Mouse (Mus musculus) hindbrain, embryonic 16.5 days (tissue): ENCODE results near the gene Krtap15. TPM values are rescaled to one million over a fixed set of nuclear protein-coding genes. Genes with fewer than 3 reads are reported as not detected.

Experiments
- ATAC-seq: fragments of 200-750 bp; cut with Nextera tagmentation; 2 replicates; pipeline ENCODE4 v1.8.0; 2017; ENCODE audit warnings: moderate TSS enrichment, moderate library complexity
- H3K27ac ChIP-seq: fragments of 300-500 bp; sonication (generic); 2 replicates; pipeline ENCODE4 v1.5.1; 2014; ENCODE audit warnings: low read depth, mild to moderate bottlenecking, control low read depth, low read length, moderate library complexity
- H3K27me3 ChIP-seq: fragments of 300-500 bp; sonication (generic); replicated peaks from 2 replicates; pipeline ENCODE4 v1.6.1; 2014; ENCODE audit warnings: low read length; ENCODE audit not compliant: control insufficient read depth, insufficient read depth
- H3K36me3 ChIP-seq: fragments of 300-500 bp; sonication (generic); 2 replicates; pipeline ENCODE4 v1.6.1; 2014; ENCODE audit warnings: mild to moderate bottlenecking, low read length, moderate library complexity, mixed read lengths; ENCODE audit not compliant: control insufficient read depth, insufficient read depth
- H3K4me1 ChIP-seq: fragments of 300-500 bp; sonication (generic); 2 replicates; pipeline ENCODE4 v1.6.1; 2014; ENCODE audit warnings: low read depth, low read length; ENCODE audit not compliant: control insufficient read depth, insufficient read depth
- H3K4me2 ChIP-seq: fragments of 300-500 bp; sonication (generic); 2 replicates; pipeline ENCODE4 v1.6.1; 2014; ENCODE audit warnings: mild to moderate bottlenecking, low read length, control low read depth, moderate library complexity
- H3K4me3 ChIP-seq: fragments of 300-500 bp; sonication (generic); 2 replicates; pipeline ENCODE4 v1.5.1; 2014; ENCODE audit warnings: mild to moderate bottlenecking, low read length, control low read depth, moderate library complexity
- H3K9ac ChIP-seq: fragments of 300-500 bp; sonication (generic); 2 replicates; pipeline ENCODE4 v1.6.1; 2014; ENCODE audit warnings: low read depth, mild to moderate bottlenecking, control low read depth, low read length, moderate library complexity
- H3K9me3 ChIP-seq: fragments of 300-500 bp; sonication (generic); 2 replicates; pipeline ENCODE4 v1.6.1; 2014; ENCODE audit warnings: mild to moderate bottlenecking, low read length, moderate library complexity; ENCODE audit not compliant: control insufficient read depth
- WGBS: fragments of 180-500 bp; shearing (Covaris S2); extraction: QIAGEN DNeasy Blood & Tissue Kit; methylation state at CpG from one replicate; pipeline ENCODE4 v1.1.7; 2014; 5-methylcytosine and 5-hydroxymethylcytosine counted together
- polyA plus RNA-seq: library from polyadenylated mRNA; unstranded; fragments of >200 nt; fragmentation: Nextera tagmentation; extraction: Ambion mirVana; gene quantifications from 2 replicates; pipeline ENCODE4 v1.2.1, GENCODE M21; 2015

The Krtap15 gene
- 0.25 TPM in 1 of 2 replicates, not detected in the other for polyA plus RNA-seq

DNA sequence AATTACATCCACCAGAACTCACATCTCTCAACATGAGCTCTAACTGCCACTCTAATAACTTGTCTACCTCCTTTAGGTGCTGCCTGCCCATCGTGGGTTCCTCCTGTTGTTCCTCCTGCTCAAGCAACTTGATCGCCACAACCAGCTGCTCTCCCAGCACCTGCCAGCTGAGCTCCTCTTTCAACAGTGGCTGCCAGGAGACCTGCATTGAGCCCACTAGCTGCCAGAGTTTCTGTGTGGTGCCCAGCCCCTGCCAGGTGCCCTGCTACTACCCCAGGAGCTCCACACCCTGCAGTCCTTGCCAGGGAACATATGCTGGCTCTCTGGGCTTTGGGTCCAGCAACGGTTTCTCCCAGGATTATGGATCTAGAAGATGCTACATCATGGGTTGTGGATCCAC, at the start of gene Krtap15:
Gene Krtap15 (plus strand): TSS at position 150 of the 400 bp plus-strand sequence.
- no peaks in the 10 kb centered on the region for H3K9me3 ChIP-seq
- ATAC-seq, result no peak

DNA sequence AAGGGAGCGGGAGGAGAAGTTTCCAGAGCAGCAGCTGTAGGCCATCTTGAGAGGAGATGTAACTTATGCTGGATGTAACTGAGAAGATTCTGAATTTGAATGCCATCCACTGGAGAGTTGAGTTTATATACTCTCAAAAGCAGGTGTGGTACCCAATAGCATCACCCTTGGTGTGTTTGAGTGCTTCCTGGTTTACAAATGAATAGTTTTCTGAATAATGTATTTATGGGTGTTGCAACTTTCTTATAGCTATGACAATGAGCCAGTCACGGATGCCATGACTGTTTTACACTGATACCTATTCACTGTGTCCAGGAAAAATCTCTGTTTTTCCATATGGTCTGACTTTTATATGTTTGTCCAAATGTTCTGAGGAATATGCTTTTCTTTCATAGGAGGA, 45.9 kb upstream of the Krtap15 start, which contains the start of gene 2310057N15Rik:
Gene 2310057N15Rik (minus strand): TSS at position 101 of the 400 bp plus-strand sequence.
- H3K9ac ChIP-seq, result no peak within 1 kb of the TSS
- no peak within 1 kb of the TSS for H3K4me3 ChIP-seq
- H3K36me3 ChIP-seq, result no peaks in the 10 kb centered on the region
- no peaks in the 10 kb centered on the region for H3K9me3 ChIP-seq
- H3K4me2 ChIP-seq, result no peak within 1 kb of the TSS
- no peaks in the 10 kb centered on the region for H3K4me1 ChIP-seq
- H3K27me3 ChIP-seq, result no peaks in the 10 kb centered on the region
- ATAC-seq, result no peak
- 86% methylated on average over 2 of the region's 2 CpGs for WGBS
- no peak within 1 kb of the TSS for H3K27ac ChIP-seq

More for the DNA sequence above, at the start of gene Krtap15:
- WGBS, result 73% methylated on average over 3 of the region's 3 CpGs
- no peak within 1 kb of the TSS for H3K9ac ChIP-seq
- no peaks in the 10 kb centered on the region for H3K27me3 ChIP-seq
- no peaks in the 10 kb centered on the region for H3K4me1 ChIP-seq
- H3K4me3 ChIP-seq, result no peak within 1 kb of the TSS
- H3K4me2 ChIP-seq, result no peak within 1 kb of the TSS
- H3K36me3 ChIP-seq, result no peaks in the 10 kb centered on the region
- no peak within 1 kb of the TSS for H3K27ac ChIP-seq

DNA sequence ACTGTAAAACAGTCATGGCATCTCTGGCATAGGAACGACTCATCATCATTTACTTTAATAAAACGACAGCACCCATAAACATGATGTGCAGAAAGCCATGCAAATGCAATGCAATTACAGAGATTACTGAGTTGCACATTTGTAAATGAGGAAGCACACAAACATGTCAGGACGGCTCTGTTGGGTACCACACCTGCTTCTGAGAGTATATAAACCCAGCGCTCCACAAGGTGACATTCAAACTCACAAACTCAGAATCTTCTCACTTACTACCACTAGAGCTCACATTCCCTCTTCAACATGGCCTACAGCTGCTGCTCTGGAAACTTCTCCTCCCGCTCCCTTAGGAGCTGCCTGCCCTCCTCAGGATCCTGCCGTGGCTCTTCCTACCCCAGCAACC, 42.4 kb upstream of the Krtap15 start, which contains the start of gene Gm5965:
Gene Gm5965 (plus strand): TSS at position 301 of the 400 bp plus-strand sequence.
- Histone ChIP-seq H3K27me3 (no peaks in the 10 kb centered on the region), H3K27ac (no peak within 1 kb of the TSS), H3K36me3 (no peaks in the 10 kb centered on the region), H3K9ac (no peak within 1 kb of the TSS), H3K4me1 (no peaks in the 10 kb centered on the region), H3K4me2 (no peak within 1 kb of the TSS), H3K9me3 (no peaks in the 10 kb centered on the region), H3K4me3 (no peak within 1 kb of the TSS)
- ATAC-seq, result no peak
- 93% methylated on average over 5 of the region's 6 CpGs for WGBS

DNA sequence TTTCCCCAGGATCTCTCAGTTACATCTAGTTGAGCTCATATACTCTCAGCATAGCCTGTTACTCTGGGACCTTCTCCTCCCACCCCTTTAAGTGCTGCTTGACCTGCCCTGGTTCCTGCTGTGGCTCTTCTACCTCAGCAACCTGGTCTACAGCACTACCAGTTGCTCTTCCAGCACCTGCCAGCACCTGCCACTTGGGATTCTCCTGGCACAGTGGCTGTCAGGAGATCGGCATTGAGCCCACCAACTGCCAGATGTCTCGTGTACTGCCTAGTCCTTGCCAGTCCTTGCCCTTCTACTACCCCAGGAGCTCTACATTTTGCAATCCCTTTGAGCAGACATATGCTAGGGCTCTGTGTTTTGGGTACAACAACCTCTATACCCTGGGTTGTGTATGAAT, 33.2 kb upstream of the Krtap15 start:
- 76% methylated on average over 2 of the region's 2 CpGs for WGBS
- no peaks in the 10 kb centered on the region for H3K9me3 ChIP-seq
- H3K36me3 ChIP-seq, result no peaks in the 10 kb centered on the region
- H3K4me1 ChIP-seq, result no peaks in the 10 kb centered on the region
- no peak overlapping the region for H3K4me3 ChIP-seq
- H3K4me2 ChIP-seq, result no peak overlapping the region
- no peak for ATAC-seq
- H3K9ac ChIP-seq, result no peak overlapping the region
- no peaks in the 10 kb centered on the region for H3K27me3 ChIP-seq
- no peak overlapping the region for H3K27ac ChIP-seq

DNA sequence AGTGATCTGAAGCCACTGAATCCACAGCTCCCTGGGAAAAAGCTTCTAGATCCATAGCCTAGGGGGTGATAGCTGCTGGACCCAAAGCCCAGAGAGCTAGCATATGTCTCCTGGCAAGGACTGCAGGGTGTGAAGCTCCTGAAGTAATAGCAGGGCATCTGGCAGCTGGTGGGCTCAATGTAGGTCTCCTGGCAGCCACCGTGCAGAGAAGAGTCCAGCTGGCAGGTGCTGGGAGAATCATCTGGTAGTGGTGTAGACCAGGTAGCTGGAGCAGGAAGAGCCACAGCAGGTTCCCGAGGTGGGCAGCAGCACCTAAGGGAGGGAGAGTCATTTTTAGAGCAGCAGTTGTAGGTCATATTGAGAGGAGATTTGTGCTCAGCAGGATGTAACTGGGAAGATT, 8.2 kb upstream of the Krtap15 start, which contains the start of gene Gm20741:
Gene Gm20741 (minus strand): TSS at position 394 of the 400 bp plus-strand sequence.
- no peak for ATAC-seq
- H3K4me3 ChIP-seq, result no peak within 1 kb of the TSS
- H3K4me1 ChIP-seq, result no peaks in the 10 kb centered on the region
- no peak within 1 kb of the TSS for H3K9ac ChIP-seq
- H3K4me2 ChIP-seq, result no peak within 1 kb of the TSS
- H3K36me3 ChIP-seq, result no peaks in the 10 kb centered on the region
- H3K9me3 ChIP-seq, result no peaks in the 10 kb centered on the region
- 78% methylated on average over 2 of the region's 2 CpGs for WGBS
- no peaks in the 10 kb centered on the region for H3K27me3 ChIP-seq
- no peak within 1 kb of the TSS for H3K27ac ChIP-seq

DNA sequence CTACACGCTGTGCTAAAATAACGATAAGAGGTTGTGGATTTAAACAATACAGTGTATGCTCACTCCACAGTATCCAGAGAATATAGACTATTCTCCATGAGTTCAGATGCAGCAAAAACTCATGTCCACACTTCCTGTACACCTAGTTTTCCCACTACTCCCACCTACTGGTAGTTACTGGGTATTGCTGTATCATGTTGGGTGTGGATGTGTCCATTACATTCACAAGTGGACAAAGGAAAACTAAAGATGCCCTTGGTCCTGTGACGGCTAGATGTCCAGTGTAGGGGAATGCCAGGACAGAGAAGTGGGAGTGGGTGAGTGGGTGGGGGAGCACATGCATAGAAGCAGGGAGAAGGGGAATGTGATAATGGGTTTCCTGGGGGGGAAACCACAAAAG, 3.7 kb downstream of the Krtap15 start:
- Histone ChIP-seq H3K27ac (no peak overlapping the region), H3K4me3 (no peak overlapping the region), H3K4me2 (no peak overlapping the region), H3K36me3 (no peaks in the 10 kb centered on the region), H3K27me3 (no peaks in the 10 kb centered on the region), H3K4me1 (no peaks in the 10 kb centered on the region), H3K9ac (no peak overlapping the region), H3K9me3 (no peaks in the 10 kb centered on the region)
- ATAC-seq, result no peak
- WGBS, result 78% methylated on average over 3 of the region's 3 CpGs

DNA sequence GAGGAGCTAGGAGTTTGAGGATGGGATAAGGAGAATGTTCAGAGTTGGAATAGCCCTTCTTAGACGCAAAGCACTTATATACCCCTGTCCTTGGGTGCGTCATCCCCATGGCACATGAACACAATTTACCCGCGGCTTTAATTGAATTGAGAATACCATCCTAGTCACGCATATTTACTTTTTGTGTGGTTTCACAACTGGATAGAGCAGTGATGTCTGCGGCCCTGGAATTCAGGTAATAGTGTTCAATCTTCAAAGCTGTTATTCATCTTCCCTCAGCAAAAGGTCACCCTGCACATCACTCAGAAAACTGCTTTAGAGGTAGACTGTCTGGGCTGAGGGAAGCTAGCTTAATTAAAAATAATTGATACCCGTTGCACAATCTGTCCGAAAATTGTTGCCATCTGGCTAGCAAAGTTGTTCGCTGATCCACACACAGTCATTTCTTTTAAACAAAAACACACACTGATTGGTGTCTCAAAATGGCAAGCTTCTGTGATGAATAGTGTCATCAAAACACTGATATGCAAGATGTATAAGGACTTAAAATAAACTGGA, 6.2 kb downstream of the Krtap15 start, which contains the start of gene Krtap14:
Gene Krtap14 (minus strand): TSS at position 51 of the 558 bp plus-strand sequence.
- H3K4me2 ChIP-seq, result no peak within 1 kb of the TSS
- H3K4me1 ChIP-seq, result no peaks in the 10 kb centered on the region
- no peak within 1 kb of the TSS for H3K27ac ChIP-seq
- no peak within 1 kb of the TSS for H3K9ac ChIP-seq
- ATAC-seq, result no peak
- H3K9me3 ChIP-seq, result no peaks in the 10 kb centered on the region
- no peaks in the 10 kb centered on the region for H3K27me3 ChIP-seq
- no peak within 1 kb of the TSS for H3K4me3 ChIP-seq
- no peaks in the 10 kb centered on the region for H3K36me3 ChIP-seq
- WGBS, result 65% methylated on average over 9 of the region's 9 CpGs

DNA sequence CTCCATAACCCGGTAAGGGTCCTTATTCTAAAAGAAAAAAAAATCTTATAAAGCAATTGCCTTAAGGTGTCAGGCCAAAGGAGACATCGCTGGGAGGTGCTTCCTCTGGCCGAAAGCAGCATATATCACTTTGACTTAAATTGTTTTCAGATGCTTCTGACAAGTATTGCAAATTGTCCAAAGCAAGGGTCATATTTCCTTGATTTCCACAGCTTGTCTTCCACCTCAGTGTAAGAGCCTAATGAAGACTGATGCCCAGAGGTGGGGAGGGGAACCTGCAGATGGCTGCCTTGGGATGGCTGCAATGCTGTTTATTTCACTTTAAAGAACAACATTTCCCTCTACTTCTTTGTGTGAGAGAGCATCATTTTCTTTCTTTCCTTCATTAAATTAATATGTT, 7.0 kb downstream of the Krtap15 start:
- Histone ChIP-seq H3K9ac (no peak overlapping the region), H3K9me3 (no peaks in the 10 kb centered on the region), H3K4me3 (no peak overlapping the region), H3K4me2 (no peak overlapping the region), H3K36me3 (no peaks in the 10 kb centered on the region), H3K4me1 (no peaks in the 10 kb centered on the region), H3K27me3 (no peaks in the 10 kb centered on the region), H3K27ac (no peak overlapping the region)
- 52% methylated on average over 3 of the region's 3 CpGs for WGBS
- ATAC-seq, result no peak

DNA sequence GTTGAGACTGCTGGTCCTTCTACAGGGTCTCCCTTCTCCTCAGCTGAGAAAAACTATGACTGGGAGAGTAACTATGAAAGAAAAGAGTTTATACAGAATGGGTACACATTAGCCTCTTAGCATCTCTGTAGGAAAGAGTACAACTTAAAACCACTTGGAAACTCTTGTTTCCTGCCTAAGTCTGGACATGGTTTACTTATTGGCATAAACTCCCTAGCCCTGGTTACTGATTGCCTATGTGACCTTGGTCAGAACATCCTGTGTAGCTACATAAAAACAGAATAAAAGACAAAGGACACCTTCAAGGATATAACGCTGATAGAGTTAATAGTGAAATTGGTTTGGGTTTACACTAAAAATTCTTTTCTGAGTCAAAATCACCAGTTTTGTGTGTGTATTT, 27.3 kb downstream of the Krtap15 start:
- no peak for ATAC-seq

More for the DNA sequence above, 27.3 kb downstream of the Krtap15 start:
- Histone ChIP-seq H3K36me3 (no peaks in the 10 kb centered on the region), H3K4me2 (no peak overlapping the region), H3K27me3 (no peaks in the 10 kb centered on the region), H3K9me3 (no peaks in the 10 kb centered on the region), H3K27ac (no peak overlapping the region), H3K4me3 (no peak overlapping the region), H3K4me1 (no peaks in the 10 kb centered on the region), H3K9ac (no peak overlapping the region)
- WGBS, result 90% methylated on average over 1 of the region's 1 CpGs
